Mouse (Mus musculus): Measurements from ENCODE around the gene Reep3.

DNA sequence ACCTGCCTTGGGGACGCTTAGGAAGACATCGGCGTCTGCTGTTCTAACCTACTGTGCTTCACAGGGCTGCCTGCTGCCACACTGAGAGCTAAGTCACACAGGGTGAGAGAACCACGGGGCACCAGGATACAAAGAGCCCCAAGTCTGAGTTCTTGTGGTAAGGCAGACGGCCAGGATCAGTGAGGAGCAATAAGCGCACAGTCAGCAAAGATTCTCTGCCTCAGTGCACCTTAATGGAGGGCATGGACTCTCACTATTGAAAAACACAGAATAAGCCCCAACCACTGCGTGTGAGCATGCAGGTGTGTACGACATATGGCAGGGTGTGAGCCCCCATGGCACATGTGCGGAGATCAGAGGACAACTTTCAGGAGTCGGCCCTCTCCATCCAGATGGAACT, 60.2 kb downstream of the Reep3 start:
- TF ChIP-seq CTCF (IDR thresholded peaks at IDR 0.05 in 2 of 3, conservative IDR thresholded peaks at IDR 0.05 in 1 of 3; ENCODE audit: control insufficient read depth in 1 of 3, insufficient read depth in 1 of 3, low read depth in 2 of 3, low read length in 3 of 3, poor library complexity in 1 of 3, severe bottlenecking in 1 of 3) (no peak), MAX (IDR thresholded peaks at IDR 0.05; ENCODE audit: low read length) (no peak), ZNF384 (IDR thresholded peaks at IDR 0.05; ENCODE audit: low read depth, low read length) (no peak), JUND (IDR thresholded peaks at IDR 0.05; ENCODE audit: low read depth, low read length) (no peak), SMC3 (IDR thresholded peaks at IDR 0.05; ENCODE audit: low read depth, low read length) (no peak)
